Mouse (Mus musculus) skeletal muscle tissue, adult 2 months (tissue): ENCODE measurements around the gene Ecm1.
"Not testable (repeated sequence)": the region's sequence is repeated elsewhere in the genome, so short reads cannot be mapped to it uniquely, and the experiment has no call there.

Source experiments
- DNase-seq: peaks from one replicate; pipeline ENCODE4 v3.0.0-alpha.2; 2012; ENCODE audit warnings: low read depth, low spot score

The Ecm1 gene

GRCm38 (mm10) chr3:95726696-95727358 is 12.5 kb downstream of the Ecm1 start:
- DNase-seq = no peak

- no peak for DNase-seq
Measured at GRCm38 (mm10) chr3:95725863-95726262, 13.5 kb downstream of the Ecm1 start.

GRCm38 (mm10) chr3:95722386-95722785 is 17.0 kb downstream of the Ecm1 start:
- no peak for DNase-seq

GRCm38 (mm10) chr3:95718153-95718552 is 21.2 kb downstream of the Ecm1 start:
- no peak for DNase-seq

DNA sequence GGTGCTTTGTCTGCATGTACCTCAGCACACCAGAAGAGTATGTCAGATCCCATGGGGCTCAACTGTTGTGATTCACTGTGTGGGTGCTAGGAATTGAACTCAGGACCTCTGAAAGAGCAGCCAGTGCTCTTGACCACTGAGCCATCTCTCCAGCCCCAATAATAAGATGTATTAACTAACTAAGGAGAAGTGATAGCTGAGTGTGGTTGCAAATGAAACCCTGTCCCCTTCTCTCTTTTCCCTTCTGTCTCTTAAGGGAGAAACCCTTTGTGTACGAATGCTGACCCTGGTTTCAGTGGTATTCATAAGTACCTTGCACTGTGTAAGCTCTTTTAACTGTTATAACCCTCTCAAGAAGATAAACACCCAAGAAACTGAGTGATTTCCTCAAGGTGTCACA is 23.3 kb downstream of the Ecm1 start:
- no peak for DNase-seq

- no peak for DNase-seq
Measured at GRCm38 (mm10) chr3:95709967-95710366, 29.4 kb downstream of the Ecm1 start.

GRCm38 (mm10) chr3:95709044-95709443 is 30.3 kb downstream of the Ecm1 start:
- DNase-seq = no peak

DNA sequence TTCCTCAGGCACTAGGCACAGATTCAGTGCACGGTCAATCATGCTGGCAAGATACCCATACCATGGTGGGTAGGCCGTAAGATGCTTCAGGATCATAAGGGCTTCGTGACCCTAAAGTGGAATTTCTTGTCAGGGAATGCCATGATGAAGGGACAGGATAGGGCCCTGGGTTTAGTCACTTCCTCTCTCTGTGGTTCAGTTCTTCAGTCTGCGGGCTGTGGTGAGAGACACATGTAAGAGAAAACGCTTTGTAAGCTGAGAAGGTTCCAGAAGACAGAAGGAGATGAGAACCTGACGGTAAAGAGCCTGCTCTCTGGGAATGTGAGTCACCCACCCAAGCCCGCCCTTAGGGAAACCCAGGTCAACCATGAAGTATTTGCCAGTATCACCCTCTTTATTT is 31.9 kb downstream of the Ecm1 start:
- DNase-seq = no peak

DNA sequence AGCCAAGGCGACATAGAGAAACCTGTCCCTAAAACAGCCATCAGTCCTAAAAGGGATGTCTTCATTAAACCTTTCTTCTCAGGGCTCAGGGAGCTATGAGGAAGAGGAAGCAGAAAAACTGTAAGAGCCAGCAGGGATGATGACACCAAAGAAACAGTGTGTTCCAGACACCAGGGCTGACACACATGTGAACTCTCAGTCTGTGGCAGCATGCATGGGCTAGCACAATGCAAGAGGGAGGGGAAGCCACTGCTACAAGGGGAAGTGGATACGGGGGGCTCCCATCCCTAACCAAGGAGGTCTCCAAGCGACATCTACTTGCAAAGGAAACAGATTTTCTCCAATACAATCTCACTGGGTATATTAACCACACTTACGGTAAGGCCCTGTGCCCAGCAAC is 33.1 kb downstream of the Ecm1 start:
- no peak for DNase-seq

GRCm38 (mm10) chr3:95704612-95705011 is 34.8 kb downstream of the Ecm1 start:
- no peak for DNase-seq

- DNase-seq = no peak
Measured at GRCm38 (mm10) chr3:95703276-95703675, 36.1 kb downstream of the Ecm1 start.

DNA sequence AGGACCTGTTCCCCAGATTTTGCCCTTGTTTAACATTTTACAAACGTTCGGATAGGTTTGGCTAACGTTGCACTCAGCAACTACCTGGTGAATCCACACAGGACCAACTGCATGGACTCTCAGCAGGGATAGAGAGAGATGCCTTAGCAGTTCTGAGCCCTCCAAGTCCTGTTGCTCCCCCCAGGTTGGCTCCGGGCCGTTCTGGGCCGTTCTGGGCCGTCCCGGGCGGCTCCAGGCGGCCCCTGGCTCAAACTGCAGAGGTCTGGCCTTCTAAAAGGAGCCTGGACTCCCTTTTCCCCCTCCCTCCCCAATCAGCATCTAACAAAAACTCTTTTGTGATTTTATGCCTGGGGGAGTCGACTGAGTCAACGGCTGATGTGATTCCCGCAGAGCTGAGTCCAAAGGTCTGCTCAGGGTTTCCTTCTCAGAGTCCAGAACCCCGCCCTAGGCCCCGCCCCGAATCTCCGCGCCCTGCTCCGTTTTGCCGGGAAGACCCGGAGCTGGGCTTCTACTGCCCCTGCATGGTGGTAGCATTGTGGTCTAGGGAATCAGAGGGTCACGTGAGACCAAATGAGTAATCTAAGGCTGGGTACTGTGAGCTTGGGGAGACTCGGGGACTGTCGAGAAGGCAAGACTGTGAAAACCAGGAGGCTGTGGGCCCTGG is 37.4 kb downstream of the Ecm1 start:
- peak; percentile 79 for DNase-seq

GRCm38 (mm10) chr3:95701085-95701484 is 38.3 kb downstream of the Ecm1 start:
- DNase-seq = no peak

DNA sequence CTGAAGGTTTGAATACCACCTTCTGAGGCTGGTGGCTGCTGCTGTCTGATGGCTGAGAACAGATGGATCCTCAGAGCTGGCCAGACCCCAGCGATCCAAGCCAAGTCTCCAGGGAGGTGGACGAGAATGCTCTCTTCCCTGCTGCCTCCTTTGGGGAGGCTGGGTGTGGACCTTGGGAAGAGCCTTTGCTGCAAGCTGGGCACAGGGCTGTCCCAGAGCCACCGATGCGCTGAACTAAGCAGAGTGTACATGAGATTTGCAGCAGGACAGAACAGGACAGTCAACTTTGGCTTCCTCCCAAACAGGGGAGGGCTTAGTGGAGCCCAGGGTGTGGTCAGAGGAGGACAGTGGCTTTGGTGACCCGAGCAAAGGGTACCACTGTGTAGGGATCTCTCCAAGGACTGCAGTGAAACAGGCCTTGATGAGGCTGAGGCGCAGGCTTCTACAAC is 39.1 kb downstream of the Ecm1 start:
- peak; percentile 73 for DNase-seq

- DNase-seq = no peak
Measured at GRCm38 (mm10) chr3:95698286-95698685, 41.1 kb downstream of the Ecm1 start.

- DNase-seq = peak; percentile 61
Measured at GRCm38 (mm10) chr3:95696360-95696759, 43.0 kb downstream of the Ecm1 start.

DNA sequence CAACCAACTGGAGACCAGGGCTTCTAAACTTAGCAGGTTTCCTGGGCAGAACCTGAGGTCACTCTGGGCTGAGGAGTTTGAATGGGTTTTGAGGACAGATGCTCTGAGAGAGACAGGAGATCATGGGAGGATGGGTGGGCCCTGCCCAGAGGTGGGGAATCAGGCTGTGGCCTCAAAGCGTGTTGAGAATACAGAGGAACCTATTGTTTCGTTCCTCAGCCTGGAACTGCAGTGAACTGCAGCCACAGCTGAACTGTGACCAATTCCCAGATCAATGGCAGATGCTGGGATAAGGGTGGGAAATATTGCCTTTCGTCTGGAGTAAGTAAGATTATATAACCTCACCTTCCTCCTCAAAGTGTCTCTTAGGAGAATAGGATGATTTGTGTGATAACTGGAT is 43.6 kb downstream of the Ecm1 start:
- no peak for DNase-seq

DNA sequence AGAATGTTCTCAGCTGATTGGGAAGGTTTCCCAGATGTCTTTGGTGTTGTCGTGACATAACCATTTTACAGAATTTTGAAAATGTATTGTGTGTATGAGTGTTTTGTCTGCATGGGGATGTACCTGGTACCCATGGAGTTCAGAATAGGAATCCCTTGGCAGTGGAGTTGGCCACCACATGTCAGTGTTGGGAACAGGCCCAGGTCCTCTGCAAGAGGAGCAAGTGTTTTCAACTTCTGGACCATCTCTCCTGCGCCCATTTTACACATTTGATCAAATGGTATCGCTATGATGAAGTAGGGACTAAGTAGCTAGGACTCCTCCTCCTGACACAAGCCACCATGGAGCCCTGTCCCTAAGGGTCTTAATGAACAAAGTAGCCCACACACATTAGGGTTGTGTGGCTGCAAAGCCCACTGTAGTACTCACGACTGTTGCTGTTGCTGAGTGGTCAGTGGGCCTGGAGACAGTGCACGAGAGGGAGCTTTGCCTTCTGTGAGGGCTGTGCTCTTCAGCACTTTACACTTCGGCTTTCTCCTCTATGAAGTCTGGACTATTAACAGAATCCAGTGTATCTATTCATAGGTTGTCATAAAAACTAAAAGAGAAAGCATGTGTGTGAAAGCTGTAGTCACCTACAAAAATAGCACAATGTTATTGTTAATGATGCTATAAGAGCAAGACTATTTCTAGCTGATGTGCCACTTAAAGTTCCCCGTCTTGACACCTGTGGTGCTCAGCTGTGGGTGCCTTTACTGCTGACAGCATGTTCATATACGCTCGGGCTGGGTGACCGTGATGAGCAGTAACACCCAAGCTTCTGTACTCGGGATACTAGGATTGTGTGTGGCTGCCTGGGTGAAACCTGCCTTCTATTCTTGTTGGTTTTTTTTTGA is 44.3 kb downstream of the Ecm1 start:
- no peak for DNase-seq

GRCm38 (mm10) chr3:95693821-95694807 is 45.3 kb downstream of the Ecm1 start:
- no peak for DNase-seq

DNA sequence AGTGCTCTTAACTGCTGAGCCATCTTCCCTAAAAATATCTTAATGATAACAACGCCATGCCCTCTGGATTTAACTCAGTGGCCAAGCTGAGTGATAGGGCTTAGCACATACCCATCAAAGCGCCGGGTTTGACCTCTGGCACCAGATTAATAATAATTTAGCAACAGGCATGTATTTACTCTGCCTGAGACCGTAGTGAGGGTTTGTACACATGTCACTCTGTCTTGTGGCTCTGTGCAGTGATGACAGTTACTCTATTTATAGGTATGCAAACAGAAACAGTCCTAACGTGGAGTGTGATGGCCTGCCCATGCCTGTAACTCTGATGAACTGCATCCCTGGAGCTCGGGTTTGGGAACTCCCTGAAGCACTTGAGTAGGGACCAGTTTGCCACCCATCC is 46.7 kb downstream of the Ecm1 start:
- peak; percentile 85 for DNase-seq

DNA sequence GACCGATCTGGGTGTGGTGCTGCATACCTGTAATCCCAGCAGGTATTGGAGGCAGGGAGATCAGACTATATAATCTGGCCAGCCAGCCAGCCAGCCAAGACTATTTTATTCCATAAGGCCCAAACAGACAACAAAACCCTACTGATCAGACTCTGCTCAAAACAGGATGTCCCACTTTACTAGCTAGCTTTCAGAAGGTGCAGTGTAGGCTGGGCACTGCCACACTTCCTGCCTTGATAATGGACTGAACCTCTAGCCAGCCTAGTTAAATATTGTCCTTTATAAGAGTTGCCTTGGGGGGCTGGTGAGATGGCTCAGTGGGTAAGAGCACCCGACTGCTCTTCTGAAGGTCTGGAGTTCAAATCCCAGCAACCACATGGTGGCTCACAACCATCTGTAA is 48.8 kb downstream of the Ecm1 start:
- DNase-seq = not testable (repeated sequence)
